Mouse (Mus musculus) urinary bladder, adult 18-20 months (tissue): ENCODE results near the gene Wsb1.

Experiments
- DNase-seq, 2 experiments: peaks; one replicate each; pipeline ENCODE4 v3.0.0; 2022; ENCODE audit warnings: low spot score in 2 of 2, mixed read lengths in 2 of 2

Wsb1 gene

DNA sequence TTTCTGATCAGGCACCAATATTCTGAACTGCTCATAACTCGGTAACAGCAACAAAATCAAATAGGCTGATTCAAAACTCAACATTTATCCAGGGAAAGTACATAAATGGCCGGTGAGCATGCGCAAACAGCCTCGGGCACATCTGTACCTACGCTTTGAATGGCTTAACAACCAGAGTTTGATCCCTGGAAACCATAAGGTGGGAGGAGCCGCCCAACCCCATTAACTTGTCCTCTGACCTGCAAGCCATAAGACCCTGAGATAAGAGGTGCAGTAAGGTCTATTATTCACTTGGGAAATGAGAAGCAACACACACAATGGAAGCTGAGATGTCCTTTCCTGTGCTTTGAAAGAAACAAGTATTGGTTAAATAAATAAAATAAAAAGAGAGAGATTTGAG is 37.3 kb downstream of the Wsb1 start:
- DNase-seq: no peak

DNA sequence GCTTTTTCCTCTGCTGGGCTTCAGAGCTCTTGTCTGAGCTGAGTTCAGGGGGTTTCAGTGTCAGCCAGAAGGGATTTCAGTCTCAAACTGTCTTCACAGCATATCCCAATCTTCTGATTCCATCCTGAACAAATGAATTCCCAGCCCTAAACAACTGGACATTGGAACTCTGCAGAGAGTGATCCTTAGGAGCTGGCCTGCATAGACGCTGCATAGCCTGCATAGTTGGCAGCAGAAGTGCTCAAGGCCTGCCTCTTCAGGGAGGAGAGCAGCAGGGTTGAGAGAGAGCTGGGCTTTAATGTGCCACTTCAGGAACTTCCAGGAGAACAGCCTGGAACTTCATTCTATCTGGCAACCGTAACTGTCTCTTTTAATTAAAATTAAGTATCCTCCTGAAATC is 38.9 kb downstream of the Wsb1 start:
- no peak for DNase-seq

DNA sequence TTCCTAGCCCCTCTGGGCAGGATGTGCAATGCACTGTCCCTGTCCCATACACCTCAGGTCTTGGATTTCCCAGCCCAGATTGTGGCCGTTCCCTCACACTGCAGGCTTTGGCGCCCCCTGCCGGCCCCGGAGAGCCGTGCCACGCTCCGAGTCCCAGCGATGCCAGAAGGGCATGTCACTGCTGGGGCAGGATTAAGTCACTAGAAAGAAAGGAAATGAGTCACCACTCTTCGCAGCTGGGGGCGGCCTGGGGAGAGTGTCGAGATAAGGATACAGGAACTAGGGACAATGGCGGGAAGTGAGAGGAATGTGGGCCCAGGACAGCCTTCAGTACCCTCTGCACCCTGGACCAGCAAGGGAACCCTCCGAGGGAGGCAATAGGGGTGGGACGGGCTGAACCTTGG is 40.5 kb downstream of the Wsb1 start:
- peak; percentile 92 to 94 for DNase-seq

DNA sequence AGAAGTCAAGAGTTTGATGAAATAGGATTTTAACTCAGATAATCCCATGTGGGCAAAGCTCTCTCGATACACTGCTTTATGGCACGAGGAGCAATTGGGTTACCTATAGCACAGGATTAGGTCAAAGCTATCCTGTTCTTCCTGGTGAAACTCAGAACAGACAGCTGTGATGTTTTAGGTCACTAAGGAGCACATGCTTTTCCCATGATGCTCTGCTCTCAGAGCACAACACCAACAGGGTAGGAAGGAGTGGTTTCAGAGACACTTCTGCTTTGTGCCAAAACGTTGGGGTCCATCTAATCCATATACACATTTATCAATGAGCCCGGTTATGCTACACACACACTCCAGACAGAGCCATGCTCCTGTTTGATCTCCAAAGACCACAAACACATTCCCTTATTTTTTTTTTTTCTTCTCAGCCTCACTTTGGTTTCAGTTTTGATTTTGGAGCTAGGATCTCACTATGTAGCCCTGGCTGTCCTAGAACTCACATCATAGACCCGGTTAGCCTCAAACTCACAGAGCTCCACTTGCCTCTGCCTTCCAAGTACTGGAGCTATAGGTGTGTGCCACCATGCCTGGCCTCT is 44.5 kb downstream of the Wsb1 start:
- DNase-seq: no peak

DNA sequence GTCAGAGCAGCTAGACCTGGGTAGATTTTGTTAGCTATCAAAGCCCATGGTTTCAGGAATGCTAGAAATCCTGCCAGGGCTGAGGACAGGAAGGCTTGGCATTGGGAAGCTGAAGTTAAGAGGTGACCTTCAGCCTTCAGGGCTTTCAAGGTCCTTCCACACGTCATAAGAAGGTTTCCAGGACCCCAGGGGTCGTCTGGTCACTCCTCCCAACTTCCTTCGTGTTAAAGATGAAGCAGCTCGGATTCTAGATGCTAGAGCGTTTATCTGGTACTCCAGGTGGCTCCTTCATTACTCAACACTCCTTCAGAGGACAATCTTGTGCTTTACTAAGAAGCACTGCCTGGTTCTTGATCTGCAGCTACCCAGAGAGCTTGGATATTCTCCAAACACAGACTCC is 45.4 kb downstream of the Wsb1 start:
- DNase-seq: no peak

DNA sequence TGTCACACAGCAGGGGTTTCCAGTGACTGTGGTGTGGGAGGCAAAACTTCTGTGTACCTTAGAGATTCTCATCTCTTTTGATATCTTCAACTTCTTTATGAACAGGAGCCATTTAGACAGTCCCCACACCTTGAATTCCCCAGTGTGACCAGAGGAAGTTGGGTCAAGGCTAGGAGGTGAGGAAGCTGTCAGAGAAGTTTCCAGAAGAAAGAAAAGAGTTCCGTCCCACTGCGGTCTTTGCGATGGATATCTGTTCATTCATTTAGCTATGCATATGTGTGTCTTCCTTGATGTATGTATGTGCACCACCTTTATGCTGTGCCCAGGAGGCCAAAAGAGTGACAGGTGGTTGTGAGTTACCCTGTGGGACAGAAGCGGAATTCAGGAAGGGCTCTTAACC is 46.0 kb downstream of the Wsb1 start:
- DNase-seq: no peak

DNA sequence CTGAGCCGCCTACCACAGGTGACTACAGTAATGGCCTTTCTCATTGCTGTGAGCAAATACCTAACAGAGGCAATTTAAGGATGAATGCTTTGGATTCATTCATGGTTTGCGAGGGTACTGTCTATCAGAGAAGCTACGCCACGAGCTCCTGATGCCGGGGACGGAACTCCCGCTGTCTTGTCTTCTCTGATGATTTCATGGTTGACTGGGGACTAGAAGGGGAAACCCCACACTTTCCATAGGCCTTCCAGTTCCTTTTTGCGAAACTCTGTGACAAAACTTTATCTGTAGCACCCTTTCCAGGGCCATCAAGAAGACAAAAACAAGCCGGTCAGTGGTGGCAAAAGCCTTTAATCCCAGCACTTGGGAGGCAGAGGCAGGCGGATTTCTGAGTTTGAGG is 46.8 kb downstream of the Wsb1 start:
- no peak for DNase-seq

DNA sequence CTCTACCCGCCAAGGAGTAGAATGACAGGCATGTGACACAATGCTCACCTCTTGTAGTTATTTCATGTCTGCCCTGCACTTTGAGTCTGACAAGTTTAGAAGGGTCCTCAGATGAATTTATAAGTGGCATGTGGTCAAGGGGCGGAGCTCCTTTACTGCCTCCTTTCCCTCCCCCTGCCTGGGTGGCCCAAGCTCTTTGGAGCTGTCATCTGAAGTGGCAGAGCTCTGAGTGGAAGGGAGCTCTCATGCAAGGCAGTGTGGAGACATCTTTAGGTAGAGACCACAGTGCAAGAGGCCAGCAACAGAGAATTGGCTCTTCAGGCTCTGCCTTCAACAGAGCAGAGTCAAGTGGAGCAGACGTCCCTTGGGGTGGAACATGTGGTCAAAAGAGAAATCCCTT is 50.0 kb downstream of the Wsb1 start:
- no peak for DNase-seq

DNA sequence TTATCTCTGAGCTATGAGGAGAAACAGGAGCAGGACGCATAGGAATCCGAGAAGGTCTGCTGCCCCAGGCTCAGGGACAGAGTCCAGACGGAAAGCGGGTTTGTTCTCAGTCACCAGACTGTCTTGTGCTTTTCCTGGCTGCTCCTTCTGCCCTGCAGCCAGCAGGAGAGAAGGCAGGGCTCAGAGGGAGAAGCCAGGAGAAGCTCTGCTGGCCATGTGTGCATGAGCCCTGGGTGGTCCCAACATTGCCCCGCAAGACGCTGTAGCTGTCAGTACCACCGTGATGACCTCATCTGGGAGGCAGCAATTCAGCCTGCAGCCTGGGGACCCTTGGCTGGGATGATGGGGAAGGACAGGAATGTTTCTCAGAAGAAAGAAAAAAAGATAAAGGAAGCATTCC is 54.0 kb downstream of the Wsb1 start:
- DNase-seq: no peak

DNA sequence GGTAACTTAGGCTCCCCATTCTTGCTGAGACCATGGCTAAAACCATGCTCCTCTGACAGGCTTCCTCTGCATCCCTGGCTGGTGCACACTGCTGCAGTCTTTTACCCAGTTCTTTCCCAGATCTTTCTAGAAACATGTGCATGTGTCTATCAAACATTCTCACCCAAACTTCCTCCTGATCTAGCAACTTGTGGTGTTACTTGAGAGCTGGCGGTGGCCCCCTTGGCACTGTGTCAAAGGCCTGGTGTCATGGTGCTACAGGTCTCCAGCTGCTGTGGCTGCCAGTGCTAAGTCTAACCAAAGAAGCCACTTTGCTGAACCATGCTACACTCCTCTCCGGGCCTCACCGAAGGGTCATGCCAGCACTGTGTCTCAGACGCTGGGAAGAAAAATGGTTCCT is 55.9 kb downstream of the Wsb1 start:
- DNase-seq: no peak

DNA sequence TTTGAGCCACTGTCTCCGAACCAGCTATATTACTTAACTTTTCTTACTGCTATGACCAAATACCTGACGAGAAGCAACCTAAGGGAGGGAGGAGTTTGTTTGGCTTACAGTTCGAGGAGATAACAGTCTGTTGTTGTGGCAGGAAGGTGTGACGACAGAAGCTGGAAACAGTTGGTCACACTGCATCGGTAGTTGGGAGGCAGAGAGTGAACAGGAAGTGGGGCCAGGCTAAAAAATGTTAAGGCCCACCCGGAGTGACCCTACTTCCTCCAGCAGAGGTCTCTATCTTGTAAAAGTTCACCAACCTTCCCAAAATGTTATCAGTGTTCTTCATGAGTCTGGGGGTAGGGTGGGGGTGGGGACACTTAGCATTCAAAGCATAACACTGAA is 56.6 kb downstream of the Wsb1 start:
- DNase-seq: no peak

DNA sequence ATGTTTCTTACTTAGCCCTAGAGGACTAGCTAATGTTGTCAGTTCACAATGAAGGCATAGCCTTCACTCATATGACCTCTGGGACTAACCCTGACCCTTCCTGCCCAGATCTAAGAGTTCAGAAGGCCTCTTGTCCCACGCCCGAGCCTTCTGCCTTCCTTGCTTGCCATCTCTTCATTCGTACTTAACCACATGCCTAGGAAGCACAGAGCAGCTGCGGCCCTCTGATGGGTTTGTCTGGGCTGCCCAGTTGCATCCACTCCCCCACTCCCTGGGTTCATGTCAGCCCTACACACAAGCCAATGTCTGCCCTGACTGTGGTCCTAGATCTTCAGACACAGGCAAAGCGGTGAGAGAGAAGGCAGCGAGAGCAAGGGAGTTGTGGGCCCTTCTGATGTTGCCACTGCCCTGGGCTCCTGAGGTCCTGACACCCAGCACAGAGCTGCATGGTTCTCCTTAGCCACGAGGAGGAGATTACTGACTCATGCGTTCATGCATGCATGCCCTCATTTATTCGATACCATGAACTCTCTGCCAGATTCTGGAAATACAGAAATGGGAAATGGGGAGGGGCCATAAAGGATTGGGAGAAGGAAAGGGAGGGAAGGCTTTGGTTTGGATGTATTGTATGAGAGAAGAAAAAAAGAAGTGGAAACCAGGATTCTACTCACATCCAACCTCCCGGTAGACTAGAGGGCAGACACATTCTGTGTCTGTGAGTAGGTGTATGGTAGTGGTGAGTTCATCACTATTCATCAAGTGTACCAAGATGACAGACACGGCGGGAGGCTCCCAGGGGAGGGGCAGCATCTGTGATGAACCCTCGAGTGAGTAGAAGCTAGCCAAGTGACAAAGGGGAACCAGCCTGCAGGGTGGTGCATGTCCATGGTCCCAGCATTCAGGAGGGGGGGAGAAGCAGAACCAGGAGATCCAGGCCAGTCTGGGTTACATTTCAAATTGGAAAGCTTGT is 57.3 kb downstream of the Wsb1 start:
- DNase-seq: no peak

DNA sequence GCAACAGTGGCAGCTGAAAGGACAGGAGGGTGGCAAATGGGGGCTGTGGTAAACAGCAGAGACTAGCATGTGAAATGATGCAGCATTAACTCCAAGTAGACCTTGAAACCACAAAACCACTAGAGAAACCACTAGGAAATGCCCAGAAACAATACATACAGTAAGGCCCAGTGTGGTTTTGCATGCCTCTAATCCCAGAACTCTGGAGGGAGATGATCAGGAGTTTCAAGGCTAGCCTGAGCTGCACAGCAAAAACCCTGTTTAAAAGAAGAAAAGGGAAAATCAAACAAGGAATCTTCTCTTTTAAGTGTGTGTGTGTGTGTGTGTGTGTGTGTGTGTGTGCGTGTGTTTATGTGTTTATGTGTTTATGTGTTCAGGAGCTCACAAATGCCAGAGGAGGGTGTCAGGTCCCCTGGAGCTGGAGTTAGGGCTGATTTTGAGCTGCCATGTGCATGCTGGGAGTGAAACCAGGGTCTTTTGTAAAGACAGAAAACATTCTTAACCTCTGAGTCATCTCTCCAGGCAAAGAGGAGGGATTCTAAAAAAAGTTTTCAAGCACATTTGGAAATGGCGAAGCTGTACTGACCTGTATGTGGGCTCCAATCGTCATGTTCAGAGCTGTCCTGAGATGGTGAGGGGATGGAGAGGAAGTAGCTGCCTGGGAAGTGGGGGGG is 58.1 kb downstream of the Wsb1 start:
- no peak for DNase-seq

DNA sequence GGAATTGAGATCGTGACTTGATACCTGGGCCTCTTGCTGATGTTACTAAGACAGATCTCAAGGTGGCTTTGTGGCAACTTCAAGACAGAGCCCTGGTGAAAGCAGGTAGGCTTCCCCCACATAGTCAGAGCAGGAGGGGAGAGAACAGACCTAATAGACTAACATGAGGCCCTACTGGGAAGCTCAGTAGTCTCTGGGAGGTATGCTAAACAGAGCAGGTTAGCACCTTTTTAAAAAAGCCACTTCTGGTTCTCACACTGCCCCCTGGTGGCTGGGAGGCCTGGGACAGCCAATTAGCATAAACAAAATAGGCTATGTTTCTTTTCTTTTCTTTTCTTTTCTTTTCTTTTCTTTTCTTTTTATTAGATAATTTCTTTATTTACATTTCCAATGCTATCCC is 62.3 kb downstream of the Wsb1 start:
- DNase-seq: no peak

DNA sequence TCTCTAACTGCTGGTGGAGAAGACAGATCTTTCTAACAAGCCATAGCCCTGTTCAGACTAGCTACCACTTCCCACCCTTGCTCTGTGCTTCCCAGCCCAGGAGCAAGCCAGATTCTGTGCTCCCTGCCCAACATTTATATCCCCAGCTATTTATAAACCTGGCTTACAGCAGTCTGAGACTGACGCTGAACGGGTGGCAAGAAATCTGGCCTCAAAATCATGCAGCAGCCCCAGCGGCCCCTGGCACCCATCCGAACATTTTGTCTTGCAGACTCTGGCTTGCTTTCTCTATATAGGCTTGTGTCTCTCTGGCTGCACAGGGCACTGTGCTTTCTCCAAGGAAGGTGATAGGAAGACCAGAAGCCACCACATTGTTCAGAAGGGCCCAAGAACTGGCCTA is 63.3 kb downstream of the Wsb1 start:
- no peak for DNase-seq

DNA sequence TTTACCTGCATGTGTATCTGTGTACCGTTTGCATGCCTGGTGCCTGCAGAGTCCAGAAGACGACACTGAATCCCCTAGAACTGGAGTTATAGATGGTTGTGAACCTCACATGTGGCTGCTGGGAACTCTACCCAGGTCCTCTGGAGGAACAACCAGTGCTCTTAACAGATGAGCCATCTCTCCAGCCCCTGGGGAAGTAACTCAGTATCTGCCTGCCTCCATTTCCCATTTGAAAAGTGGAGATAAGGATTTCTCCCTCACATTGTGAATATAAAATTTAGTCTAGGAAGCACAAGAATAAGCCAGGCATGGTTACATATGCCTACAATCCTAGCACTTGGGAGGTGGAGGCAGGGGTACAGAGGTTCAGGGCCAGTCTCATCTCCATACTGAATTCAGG is 64.2 kb downstream of the Wsb1 start:
- DNase-seq: no peak
